Mouse (Mus musculus): Measurements from ENCODE around the gene Jund.

Jund gene

DNA sequence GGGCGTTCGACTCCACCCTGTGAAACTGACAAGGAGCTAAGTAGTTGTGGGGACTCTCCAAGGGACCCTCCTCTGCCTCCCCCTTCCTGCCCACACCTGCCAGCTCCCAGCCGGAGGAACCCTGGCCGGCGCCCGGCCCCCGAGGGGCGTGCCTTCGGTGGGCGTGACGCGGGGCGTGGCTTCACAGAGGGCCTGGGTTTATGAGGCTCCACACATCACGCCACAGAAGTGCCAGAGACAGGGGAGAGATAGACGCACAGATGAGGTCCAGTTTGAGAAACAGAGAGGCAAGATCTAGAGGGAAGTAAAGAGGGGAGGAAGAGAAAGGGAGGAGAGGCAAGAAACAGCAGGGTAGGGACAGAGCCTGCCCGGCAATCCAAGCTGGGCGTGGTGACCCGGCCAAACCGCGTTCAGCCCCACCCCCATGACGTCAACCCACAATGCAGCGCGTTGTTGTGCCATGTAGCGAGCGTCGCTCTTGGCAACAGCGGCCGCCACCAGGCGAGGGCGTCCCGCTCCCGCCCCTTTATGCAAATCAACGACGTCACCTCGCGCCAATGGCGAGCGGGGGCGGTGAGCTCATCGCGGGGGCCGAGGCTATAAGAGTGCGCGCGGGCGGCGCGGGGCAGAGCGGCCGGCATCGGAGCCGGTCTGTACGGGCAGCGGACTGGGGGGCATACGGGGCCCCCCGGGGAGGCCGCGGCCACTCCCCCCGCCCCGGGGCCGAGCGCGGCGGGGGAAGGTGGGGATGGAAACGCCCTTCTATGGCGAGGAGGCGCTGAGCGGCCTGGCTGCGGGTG lies at the start of gene Jund:
Gene Jund (plus strand): TSS at position 640 of the 800 bp plus-strand sequence.
- peak; percentile 100 for DNase-seq (ENCODE audit: low read depth)

DNA sequence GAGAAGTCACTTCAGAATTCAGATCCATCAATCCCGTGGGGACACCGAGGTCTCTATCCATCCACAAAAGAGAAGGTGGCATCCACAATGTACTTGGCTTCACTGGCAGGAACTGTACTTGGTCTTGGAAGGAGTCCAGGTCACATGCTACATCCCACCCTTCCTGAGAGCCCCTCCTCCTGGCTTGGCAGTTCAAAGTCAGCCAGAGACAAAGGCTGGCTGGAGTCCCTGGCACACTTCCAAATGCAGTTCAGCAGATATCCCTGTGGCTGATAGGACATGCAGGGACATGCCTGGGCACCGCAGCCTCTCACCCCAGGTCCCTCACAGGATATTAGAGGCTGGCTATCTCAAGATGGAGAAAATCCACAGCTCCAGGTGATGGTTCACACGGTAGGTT lies 49.4 kb upstream of the Jund start:
- DNase-seq (ENCODE audit: low read depth): peak; percentile 77

DNA sequence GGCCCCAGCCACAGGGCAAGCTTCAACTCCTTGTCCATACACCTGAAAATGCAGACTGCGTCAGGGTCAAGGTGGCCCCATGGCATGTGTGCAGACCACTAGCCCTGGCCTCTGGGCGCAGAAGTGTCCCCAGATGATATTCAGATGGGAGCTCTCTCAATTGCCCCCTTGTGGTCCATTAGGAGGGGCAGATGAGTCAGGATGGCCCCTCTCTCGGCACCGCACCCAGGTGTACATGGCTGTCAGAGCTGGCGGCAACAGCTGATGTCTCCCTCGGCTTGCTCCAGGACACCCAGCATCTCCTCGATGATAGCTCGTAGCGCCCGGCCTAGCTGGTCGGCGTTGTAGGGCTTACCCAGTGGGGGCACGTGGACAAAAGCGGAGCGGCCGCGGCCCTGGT lies 48.4 kb upstream of the Jund start:
- no peak for DNase-seq (ENCODE audit: low read depth)

DNA sequence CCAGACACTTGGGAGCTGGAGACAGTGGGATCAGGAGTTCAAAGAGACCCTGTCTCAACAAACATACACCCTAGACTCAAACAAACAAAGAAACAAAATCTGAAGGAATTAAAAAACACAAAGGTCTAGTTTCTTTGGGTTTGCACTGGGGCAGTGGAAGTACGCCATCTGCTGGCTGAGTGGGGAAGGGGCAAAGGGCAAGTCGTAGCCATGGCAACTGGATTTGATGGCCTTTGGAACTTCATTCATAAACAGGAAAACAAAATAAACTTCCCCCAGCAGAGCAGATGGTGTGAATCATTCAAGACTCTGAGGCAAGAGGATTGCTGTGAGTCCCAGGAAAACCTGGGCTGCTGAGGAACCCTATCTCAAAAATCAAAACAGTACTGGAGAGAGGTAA lies 45.5 kb upstream of the Jund start:
- DNase-seq (ENCODE audit: low read depth): peak; percentile 78

DNA sequence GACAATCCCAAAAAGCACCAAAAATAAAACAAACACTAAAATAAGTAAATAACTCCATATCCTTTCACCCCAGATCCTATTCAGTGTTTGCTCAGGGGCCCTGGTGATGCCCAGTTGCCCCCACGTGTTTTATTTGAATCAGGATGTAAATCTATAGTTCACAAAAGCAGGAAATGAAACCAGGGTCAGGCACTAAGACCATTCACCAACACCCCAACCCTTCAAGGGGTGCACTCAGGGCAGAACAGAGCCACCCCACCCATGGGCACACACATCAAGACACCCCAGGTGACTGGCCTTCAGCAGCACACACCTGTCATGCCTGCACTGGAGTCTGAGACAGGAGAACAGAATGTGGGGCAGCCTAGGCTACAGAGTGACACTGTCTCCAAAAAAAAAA lies 44.6 kb upstream of the Jund start:
- no peak for DNase-seq (ENCODE audit: low read depth)

DNA sequence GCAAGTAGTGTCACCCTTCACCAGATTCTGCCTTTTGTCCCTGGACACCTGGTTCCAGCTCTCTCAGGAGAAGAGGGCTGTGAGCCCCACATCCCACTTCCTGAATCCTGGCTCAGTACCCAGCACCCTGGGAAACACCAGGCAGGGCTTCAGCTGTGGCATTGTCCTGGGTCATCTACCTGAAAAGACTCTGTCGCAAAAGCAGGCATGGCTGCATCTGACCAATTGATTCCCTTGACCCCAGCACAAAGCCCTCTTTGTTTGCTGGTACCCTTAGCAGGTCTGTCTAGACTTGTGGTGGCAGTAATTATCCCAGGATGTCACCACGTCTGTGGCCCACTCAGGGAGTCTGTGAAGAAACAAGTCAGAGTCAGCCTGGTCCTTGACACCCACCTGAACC lies 43.3 kb upstream of the Jund start:
- DNase-seq (ENCODE audit: low read depth): no peak

DNA sequence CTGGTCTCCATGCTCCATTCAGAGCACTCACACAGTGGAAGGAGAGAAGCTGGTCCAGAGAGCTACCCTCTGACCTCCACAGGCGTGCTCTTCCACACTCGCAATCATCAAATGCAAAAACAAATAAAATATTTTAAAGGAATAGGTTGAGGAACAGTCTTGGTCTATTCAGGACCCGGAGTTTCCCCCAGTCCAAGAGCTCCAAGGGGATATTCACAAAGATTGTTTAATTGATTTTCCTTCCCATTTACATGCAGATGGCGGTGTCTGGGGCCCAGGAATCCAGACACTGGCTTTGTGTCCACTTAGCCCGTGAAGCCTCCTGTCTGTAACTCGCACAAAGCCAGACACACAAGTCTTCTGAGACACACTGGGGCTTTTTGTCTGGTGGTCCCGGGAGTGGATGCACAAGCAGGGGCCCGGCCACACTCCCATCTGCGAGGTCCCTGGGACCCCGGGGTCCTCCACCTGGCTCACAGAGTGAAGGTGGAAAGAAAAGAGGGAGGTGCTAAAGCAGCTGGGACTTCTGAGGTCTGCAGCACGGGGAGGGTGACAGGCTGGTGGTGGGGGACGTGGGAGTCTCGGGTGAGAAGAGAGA lies 42.5 kb upstream of the Jund start:
- DNase-seq (ENCODE audit: low read depth): no peak

DNA sequence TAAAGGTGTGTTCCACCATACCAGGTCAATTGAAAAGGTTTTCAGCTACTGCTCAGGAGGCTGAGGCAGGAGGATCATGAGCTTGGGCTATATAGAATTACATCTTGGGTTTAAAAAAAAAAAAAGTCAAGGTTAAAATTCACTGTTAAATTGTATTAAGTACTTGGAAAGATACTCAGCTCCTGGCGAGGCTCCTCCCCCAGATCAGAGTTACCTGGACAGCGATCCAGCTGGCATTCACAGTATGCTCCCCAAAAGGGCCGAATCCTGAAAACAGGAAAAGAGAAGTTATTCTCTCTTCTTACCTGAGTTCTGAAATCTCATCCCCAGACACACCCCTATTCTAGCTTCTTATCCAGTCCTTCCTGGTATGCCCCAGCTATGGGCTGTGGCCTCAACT lies 41.5 kb upstream of the Jund start:
- no peak for DNase-seq (ENCODE audit: low read depth)

DNA sequence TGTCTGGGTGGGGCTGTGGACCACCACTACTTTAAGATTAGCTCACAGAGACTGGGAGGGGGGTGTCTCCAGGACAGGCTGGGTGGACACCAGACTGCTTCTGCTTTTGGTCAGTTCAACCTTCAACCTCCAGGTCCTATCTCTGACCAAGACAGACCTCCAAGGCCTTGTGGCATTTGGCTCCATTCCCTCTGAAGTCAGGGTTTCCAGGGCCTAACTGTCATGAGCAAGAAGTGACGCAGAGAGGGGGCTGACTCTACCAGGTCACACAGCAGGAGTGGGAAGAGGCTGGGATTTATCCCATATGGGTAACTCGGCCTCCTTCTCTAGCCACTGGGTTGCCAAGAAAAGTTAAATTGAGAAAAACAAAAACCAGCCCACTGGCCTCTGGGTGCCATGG lies 41.0 kb upstream of the Jund start:
- DNase-seq (ENCODE audit: low read depth): no peak

DNA sequence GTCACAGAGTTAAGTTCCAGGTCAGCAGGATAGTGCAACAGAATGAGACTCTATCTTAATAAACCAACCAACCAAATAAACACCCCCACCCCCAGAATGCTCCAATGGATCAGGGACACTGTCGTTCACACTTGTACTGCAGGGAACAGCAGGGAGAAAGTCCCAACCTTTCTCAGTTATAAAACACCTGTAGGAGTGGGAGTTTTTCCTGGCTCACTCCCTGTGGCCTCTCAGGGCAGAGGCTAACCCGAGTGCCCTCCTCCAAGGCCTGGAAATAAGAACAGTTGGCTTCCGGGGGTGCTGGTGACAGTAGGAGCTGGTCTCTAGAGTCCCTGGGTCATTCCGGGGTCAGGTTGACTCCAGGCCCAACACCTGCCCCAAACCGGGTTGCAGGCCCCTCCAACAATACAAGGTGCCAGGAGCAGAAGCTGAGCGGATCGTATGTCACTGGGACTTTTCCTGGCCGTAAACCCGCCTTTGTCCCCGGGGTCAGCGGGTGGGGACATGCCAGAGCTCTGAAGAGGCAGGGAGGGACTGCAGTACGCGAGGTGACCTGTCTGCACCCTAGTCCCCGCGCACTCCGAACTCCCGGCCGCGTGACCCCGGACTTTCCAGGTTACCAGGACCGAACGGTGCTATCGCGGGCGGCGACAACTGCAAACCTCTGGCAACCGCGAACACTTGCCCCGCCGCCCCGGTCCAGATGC lies 39.7 kb upstream of the Jund start:
- DNase-seq (ENCODE audit: low read depth): no peak

DNA sequence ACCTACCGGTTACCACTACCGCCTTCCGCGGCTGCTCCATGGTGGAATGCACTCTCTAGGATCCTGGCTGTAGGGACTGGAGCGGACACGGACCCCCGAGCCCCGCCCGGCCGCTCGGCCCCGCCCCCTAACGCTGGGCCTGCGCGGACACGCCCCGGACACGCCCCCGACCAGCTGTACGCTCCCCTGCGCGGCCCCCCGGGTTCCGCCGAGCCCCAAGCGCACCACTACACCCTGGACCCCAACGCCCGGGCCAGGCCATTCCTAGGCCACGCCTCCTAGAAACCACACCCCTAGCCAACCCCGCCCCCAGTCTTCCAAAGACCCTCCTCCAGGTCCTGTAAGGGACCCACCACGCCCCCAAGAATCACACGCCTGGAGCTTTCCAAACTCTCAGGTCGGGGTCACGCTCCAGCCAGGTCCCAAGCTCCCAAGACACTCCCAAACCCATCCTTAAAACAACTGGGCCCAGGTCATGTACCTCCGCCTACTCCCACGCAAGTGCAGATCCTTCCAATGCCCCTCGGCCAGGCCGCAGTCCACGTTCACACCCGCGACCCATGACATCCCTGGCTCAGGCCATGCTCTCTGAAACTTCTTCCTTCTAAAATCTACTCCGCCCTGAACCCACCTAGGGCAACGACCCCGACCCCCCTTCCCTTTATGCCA lies 39.0 kb upstream of the Jund start:
- DNase-seq (ENCODE audit: low read depth): peak; percentile 96

DNA sequence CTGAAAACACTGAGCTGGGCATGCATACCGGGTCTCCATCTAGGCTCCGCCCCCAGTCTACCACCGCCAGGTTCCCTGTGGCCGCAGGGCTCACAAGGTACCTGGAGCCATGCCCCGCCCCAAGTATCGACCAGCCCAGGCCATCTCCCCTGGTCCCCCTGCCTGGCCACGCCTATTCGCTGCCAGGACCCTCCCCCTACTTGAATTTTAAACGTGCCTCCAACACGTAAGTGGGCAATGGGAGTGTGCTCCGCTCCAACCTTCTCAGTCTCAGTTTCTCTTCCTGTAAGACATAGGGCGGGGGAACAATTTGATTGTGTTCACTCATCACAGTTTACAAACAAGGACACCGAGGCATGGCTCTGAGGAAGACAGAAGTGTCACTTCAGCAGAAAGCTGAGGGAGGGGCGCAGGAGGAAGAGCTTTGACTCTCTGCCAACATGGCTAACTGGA lies 38.5 kb upstream of the Jund start, which contains the start of gene Pgpep1:
Gene Pgpep1 (minus strand): TSS at position 116 of the 453 bp plus-strand sequence.
- no peak for DNase-seq (ENCODE audit: low read depth)

DNA sequence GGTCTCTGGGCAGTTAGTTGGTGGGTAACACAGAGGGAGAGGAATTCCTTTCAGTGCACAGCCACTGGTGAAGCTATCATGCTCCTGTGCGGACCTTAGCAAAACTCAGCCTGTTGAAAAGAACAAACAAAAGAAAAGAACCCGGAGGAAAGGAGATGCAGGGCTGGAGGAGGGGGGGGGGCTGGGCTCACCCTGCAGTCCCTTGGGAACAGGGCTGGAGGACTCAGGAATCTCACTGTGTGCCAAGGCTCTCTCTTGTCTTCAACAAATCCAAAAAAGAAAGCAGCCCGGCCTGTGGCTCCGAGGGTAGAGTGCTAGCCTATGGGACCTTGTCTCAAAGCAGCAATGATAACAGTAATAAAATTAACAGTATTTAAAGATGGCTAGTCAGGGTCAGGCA lies 35.1 kb upstream of the Jund start:
- DNase-seq (ENCODE audit: low read depth): peak; percentile 58

DNA sequence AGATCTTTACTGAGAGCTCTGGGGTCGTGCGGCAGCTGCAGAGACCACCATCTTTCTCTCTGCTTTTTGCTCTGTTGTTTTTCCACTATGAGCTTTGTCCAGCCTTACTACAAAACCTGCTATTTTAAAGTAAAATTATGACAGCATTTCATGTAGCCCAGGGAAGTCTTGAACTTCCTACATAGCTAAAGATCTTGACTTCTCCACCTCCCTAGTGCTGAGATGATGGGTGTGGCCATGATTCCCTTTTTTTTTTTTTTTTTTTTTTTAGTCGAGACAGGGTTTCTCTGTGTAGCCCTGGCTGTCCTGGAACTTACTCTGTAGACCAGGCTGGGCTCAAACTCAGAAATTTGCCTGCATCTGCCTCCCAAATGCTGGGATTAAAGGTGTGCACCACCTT lies 34.1 kb upstream of the Jund start:
- DNase-seq (ENCODE audit: low read depth): no peak

DNA sequence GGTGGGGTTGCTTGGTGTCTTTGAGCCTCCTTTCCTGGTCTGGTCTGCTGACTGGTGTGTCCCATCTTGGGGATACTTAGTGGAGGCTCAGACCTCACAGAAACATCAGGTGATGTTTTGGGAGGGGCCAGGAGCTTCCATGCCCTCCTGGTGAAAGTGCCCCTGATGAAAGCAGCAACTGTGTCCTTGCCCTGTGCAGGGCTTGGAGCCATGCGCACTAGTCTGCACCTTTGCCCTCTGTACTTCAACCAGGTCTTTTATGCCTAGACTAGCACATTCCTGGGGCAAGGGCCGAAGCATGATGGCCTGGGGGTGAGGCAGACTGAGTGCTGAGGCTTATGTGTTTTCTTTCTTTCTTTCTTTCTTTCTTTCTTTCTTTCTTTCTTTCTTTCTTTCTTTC lies 33.1 kb upstream of the Jund start:
- DNase-seq (ENCODE audit: low read depth): no peak

DNA sequence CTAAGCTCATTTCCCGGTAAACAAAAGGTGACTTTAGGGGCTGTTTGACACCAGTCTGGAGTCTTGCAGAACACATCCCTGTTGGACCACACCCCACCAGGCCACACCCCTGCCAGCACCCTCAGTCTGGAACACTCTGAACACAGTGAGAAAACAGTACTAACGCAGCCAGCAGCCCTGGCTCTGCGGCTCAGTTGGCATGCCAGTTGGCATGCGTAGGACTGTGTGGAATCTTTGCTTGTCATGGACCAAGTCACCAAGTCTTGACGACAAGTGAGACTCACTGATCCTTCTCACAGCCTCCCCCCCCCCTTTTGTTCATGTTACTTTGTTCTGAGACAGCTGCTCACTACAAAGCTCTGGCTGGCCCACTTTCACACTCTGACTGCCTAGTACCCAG lies 31.7 kb upstream of the Jund start:
- DNase-seq (ENCODE audit: low read depth): no peak

DNA sequence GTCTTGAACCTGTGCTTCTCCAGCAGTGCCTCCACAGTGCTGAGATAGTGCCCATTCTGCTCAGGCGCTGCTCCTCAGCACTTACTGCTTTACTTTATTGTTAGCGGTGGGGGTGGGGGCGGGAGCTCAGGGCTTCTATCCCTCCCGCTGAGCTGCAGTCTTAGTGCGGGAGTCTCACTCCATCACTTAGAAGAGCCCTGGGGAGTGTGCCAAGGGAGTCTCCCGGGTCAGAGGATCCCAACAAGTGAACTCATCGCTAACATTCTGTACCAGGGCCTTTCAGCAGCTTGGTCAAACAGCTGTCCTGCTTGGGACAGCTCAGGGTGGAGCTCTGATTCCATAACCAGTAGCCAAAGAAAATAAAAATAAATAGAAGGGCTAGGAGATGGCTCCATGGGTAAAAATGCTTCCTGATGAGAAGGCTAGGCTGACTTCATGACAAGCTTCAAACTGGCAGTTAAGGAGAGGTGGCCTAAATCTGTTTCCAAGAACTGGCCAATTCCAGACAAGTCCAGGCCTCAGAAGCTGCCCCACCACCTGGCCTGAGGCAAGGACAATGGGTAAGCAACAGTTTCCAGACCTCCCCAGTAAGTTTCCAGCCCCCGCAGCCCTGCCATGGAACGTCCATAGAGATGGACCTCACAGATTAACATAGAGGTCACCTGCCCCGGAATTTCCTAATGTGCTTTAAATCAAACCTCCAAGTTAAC lies 27.0 kb upstream of the Jund start:
- DNase-seq (ENCODE audit: low read depth): peak; percentile 57

DNA sequence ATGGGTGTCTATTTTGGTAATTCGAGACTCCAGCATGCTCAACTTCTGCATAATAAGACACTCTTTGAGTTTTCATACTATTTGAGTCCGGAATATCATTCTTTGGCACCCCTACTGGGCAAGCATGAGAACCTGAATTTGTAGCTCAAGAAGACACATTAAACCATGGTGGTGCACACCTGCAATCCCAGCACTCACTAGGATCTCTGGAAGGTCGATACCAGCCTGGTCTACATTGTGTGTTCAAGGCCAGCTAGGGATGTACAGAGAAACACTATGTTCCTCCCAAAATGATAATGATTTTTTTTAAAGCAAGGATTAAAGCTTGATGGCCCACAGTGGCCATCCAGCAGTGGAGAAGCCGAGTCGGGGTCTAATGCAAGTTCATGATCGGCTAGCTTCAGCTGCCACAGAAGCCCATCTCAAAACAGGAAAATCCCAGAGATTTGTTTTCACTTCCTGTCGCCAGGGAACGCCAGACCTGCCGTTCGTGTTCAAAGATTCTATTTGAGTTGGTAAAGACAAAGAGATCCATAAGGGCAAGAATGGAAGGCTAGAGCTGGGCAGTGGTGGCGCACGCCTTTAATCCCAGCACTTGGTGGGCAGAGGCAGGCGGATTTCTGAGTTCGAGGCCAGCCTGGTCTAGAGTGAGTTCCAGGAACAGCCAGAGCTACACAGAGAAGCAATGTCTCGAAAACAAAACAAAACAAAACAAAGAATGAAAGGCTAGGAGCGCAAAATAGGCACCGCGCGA lies 26.2 kb upstream of the Jund start:
- DNase-seq (ENCODE audit: low read depth): peak; percentile 52

DNA sequence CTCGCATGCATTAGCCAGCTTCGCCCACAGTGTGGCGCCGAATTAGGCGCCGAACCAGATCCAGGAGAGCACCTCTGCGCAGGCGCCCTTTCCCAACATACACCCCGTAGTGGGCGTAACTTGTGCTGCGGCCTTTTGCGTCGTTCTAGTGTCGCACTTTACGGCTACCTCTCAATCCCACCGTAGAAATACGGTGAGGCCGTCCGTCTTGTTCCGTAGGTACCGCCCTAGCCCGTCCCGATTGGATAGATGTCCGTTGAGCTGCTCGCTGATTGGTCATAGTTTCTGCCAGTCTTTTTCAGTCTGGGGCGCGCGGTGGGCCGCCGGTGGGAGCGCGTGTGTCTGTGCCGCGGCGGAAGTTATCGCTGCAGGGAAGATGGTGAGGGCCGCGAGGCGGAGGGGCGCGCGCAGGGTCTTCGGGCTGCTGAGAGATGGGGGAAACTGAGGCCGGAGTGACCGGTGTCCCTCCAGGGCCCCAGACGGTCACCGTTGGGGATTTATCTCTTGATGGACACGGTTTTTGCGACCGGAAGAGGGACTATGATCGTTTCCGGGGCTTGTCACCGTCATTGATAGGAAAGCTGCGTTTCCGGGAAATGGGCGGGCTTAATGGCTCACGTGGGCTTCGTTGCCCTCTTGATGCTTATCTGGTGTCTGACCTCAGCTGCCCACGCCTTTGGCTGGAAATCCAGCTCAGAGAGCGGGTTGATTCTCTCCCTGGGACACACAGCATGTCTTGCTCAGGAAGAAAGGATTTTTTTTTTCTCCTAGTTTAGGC lies 25.5 kb upstream of the Jund start, which contains the start of gene Lsm4:
Gene Lsm4 (plus strand): TSS at position 170 of the 778 bp plus-strand sequence.
- peak; percentile 99 for DNase-seq (ENCODE audit: low read depth)

DNA sequence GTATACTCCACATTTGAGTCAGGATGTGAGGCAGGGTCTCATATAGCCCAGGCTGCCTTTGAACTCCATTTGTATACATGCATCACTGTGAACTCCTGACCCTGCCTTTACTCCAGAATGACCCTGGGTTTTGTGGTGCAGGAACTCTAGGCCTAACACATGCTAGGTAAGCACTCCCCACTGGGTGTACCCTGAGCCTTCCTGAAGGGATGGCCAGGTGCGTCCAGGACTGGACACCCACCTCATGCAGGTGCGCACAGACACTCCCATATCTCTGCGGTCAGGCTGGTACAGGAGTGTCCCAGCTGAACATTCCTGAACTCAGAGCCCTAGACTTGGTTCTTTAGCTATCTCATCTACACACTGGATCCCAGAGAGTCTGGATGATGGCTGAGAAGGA lies 24.6 kb upstream of the Jund start:
- DNase-seq (ENCODE audit: low read depth): no peak
